Mouse (Mus musculus) G1E (cell line): ENCODE measurements at regions not wholly inside any gene's neighbourhood (a gene's known extent, or its start where the extent isn't known, plus 50 kb on each side); places are given as distances from the start of the nearest gene placed in this dataset.

Experiments
- CTCF ChIP-seq: IDR thresholded peaks from 2 replicates; pipeline ENCODE4 v1.5.1; 2012; ENCODE audit warnings: low read depth, low read length, inconsistent platforms, mixed read lengths
- GATA1 ChIP-seq: IDR thresholded peaks from 2 replicates; pipeline ENCODE4 v1.6.1; 2012; ENCODE audit warnings: borderline replicate concordance, low read length, inconsistent platforms, mixed read lengths
- GATA2 ChIP-seq: IDR thresholded peaks from 2 replicates; pipeline ENCODE4 v1.6.1; 2012; ENCODE audit warnings: low read depth, low read length, inconsistent platforms, borderline replicate concordance
- TAL1 ChIP-seq: conservative IDR thresholded peaks from 2 replicates; pipeline ENCODE4 v1.6.1; 2012; ENCODE audit warnings: low read depth, low read length, inconsistent platforms, mixed read lengths

GRCm38 (mm10) chr4:9778391-9778790 lies 1095.9 kb upstream of the 2610301B20Rik start:
- no peak for TF ChIP-seq CTCF
- no peak for TF ChIP-seq GATA1
- TF ChIP-seq TAL1, result no peak
- TF ChIP-seq GATA2, result no peak
